Mouse (Mus musculus) gastrocnemius, adult 2 months (tissue): Measurements from ENCODE around the gene Kdm8. TPM values are rescaled to one million over a fixed set of nuclear protein-coding genes. Genes with fewer than 3 reads are reported as not detected.

Source experiments
- DNase-seq: peaks from one replicate; pipeline ENCODE4 v3.0.0; 2022
- H3K27ac ChIP-seq: fragments of 200-600 bp; 2 replicates; pipeline ENCODE4 v1.8.1; 2022; ENCODE audit warnings: mild to moderate bottlenecking
- H3K4me3 ChIP-seq: fragments of 200-600 bp; 2 replicates; pipeline ENCODE4 v1.8.1; 2022; ENCODE audit warnings: mild to moderate bottlenecking, moderate library complexity
- CTCF ChIP-seq: fragments of 200-600 bp; IDR thresholded peaks from 2 replicates; pipeline ENCODE4 v1.8.1; 2022; ENCODE audit warnings: antibody characterized with exemption, mild to moderate bottlenecking, moderate library complexity
- intact Hi-C: fragments of 180-260 bp; cut with DNase I; formaldehyde crosslinking; loops from one replicate; pipeline ENCODE4 v1.15.1; 2025
- total RNA-seq, 2 experiments: library from RNA; stranded (reverse); gene quantifications; 2 replicates each; pipeline ENCODE4 v1.2.3; 2021

Kdm8 gene
- total RNA-seq, 2 experiments from 2014 or later, result 7.1 to 7.5 TPM

- DNase-seq, result peak; percentile 97
- peak within 1 kb of the TSS; percentile 88 for H3K4me3 ChIP-seq
- TF ChIP-seq CTCF, result peak; percentile 39
- intact Hi-C loops, result loop anchor here (5.0 kb wide), 2 partner anchors 61 to 86 kb away; partner anchors contain the start of gene Il4ra
- H3K27ac ChIP-seq, result peak within 1 kb of the TSS; percentile 91
Measured at GRCm38 (mm10) chr7:125490947-125491735, 46.7 kb downstream of the Kdm8 start, which contains the start of gene Nsmce1. Nsmce1 (minus strand) TSS chr7:125491596.

GRCm38 (mm10) chr7:125491760-125492159 lies 47.3 kb downstream of the Kdm8 start:
- Histone ChIP-seq H3K27ac (peak overlapping the region; percentile 91), H3K4me3 (peak overlapping the region; percentile 88)
- intact Hi-C loops, result loop anchor here (2.0 to 5.0 kb wide), 3 partner anchors 19 to 86 kb away; partner anchors contain the start of gene Il4ra
- TF ChIP-seq CTCF, result no peak
- DNase-seq, result no peak

- H3K4me3 ChIP-seq, result no peak overlapping the region
- DNase-seq, result no peak
- no peak for TF ChIP-seq CTCF
- H3K27ac ChIP-seq, result peak overlapping the region; percentile 91
- intact Hi-C loops, result loop anchor here (2.0 to 5.0 kb wide), 3 partner anchors 20 to 85 kb away; partner anchors contain the start of gene Il4ra
Measured at GRCm38 (mm10) chr7:125492551-125492950, 48.1 kb downstream of the Kdm8 start.

- Histone ChIP-seq H3K4me3 (no peak overlapping the region), H3K27ac (no peak overlapping the region; the same call in 1 of the 2 replicates)
- DNase-seq, result no peak
- TF ChIP-seq CTCF, result no peak
- intact Hi-C loops, result no loop called here
Measured at GRCm38 (mm10) chr7:125495864-125496440, 51.5 kb downstream of the Kdm8 start.

GRCm38 (mm10) chr7:125499927-125500868 lies 55.7 kb downstream of the Kdm8 start:
- intact Hi-C loops, result no loop called here
- Histone ChIP-seq H3K27ac (peak overlapping the region; percentile 0; the same call in 1 of the 2 replicates), H3K4me3 (no peak overlapping the region)
- TF ChIP-seq CTCF, result no peak
- DNase-seq, result peak; percentile 33

GRCm38 (mm10) chr7:125500879-125501278 lies 56.4 kb downstream of the Kdm8 start:
- intact Hi-C loops, result no loop called here
- H3K27ac ChIP-seq, result 0 out of 2 replicates have a peak overlapping the region, but pooled peaks have one; percentile 5
- H3K4me3 ChIP-seq, result no peak overlapping the region
- DNase-seq, result no peak
- no peak for TF ChIP-seq CTCF

GRCm38 (mm10) chr7:125503374-125504092 lies 59.1 kb downstream of the Kdm8 start:
- no peak overlapping the region for H3K4me3 ChIP-seq
- DNase-seq, result no peak
- no peak for TF ChIP-seq CTCF
- no peak overlapping the region; the same call in 1 of the 2 replicates for H3K27ac ChIP-seq
- intact Hi-C loops, result no loop called here

GRCm38 (mm10) chr7:125504618-125505017 lies 60.1 kb downstream of the Kdm8 start:
- TF ChIP-seq CTCF, result no peak
- Histone ChIP-seq H3K4me3 (no peak overlapping the region), H3K27ac (no peak overlapping the region)
- no peak for DNase-seq
- intact Hi-C loops, result no loop called here

GRCm38 (mm10) chr7:125505568-125505967 lies 61.1 kb downstream of the Kdm8 start:
- intact Hi-C loops, result no loop called here
- H3K27ac ChIP-seq, result no peak overlapping the region
- TF ChIP-seq CTCF, result no peak
- H3K4me3 ChIP-seq, result no peak overlapping the region
- DNase-seq, result no peak

- DNase-seq, result no peak
Measured at GRCm38 (mm10) chr7:125507279-125507678, 62.8 kb downstream of the Kdm8 start.

GRCm38 (mm10) chr7:125511432-125511831 lies 67.0 kb downstream of the Kdm8 start:
- Histone ChIP-seq H3K27ac (no peak overlapping the region), H3K4me3 (no peak overlapping the region)
- no peak for DNase-seq
- TF ChIP-seq CTCF, result no peak
- intact Hi-C loops, result no loop called here

More at GRCm38 (mm10) chr7:125507279-125507678, 62.8 kb downstream of the Kdm8 start:
- Histone ChIP-seq H3K4me3 (no peak overlapping the region), H3K27ac (no peak overlapping the region)
- intact Hi-C loops, result no loop called here
- TF ChIP-seq CTCF, result no peak
